Mouse (Mus musculus): ENCODE data around the gene Slc9a3. TPM values are rescaled to one million over a fixed set of nuclear protein-coding genes. Genes with fewer than 3 reads are reported as not detected.

The Slc9a3 gene
- polyA plus RNA-seq (2021; fragmentation: Nextera tagmentation), result 0.53 and 0.94 TPM in 2 replicates
- long read RNA-seq, experiment 1, partial matches to known transcripts, result 0 of 1 reads
- long read RNA-seq, experiment 1, other reads (novel, unspliced or antisense), result 0 of 1 reads
- long read RNA-seq, experiment 2, partial matches to known transcripts, result 1 of 2 reads
- long read RNA-seq, experiment 2, other reads (novel, unspliced or antisense), result 0 of 2 reads

GRCm38 (mm10) chr13:74121141-74121602, at the start of gene Slc9a3:
Slc9a3 (plus strand) TSS chr13:74121457.

GRCm38 (mm10) chr13:74208317-74208985, 87.2 kb downstream of the Slc9a3 start, which contains the start of gene Exoc3:
Exoc3 (minus strand) TSS chr13:74208732.

Other genes with a start within 250 kb of the Slc9a3 start
- gene Trip13, start 183.7 kb upstream of the Slc9a3 start, polyA plus RNA-seq (2021; fragmentation: Nextera tagmentation), result 0.34 and 0.82 TPM in 2 replicates
- gene Brd9, start 183.6 kb upstream of the Slc9a3 start, polyA plus RNA-seq (2021; fragmentation: Nextera tagmentation), result 37.9 and 51.5 TPM in 2 replicates
- not detected in 2 replicates for gene Zdhhc11, start 157.6 kb upstream of the Slc9a3 start, polyA plus RNA-seq (2021; fragmentation: Nextera tagmentation)
- 101 and 119 TPM in 2 replicates for gene Tppp, start 112.0 kb upstream of the Slc9a3 start, polyA plus RNA-seq (2021; fragmentation: Nextera tagmentation)
- gene Cep72, start 59.2 kb upstream of the Slc9a3 start, polyA plus RNA-seq (2021; fragmentation: Nextera tagmentation), result 0.44 and 0.56 TPM in 2 replicates
- gene Exoc3, start 87.3 kb downstream of the Slc9a3 start, polyA plus RNA-seq (2021; fragmentation: Nextera tagmentation), result 34.6 and 34.8 TPM in 2 replicates
- gene Ahrr, start 170.9 kb downstream of the Slc9a3 start, polyA plus RNA-seq (2021; fragmentation: Nextera tagmentation), result 0.13 and 0.61 TPM in 2 replicates
- 157 and 192 TPM in 2 replicates for gene Pdcd6, start 196.1 kb downstream of the Slc9a3 start, polyA plus RNA-seq (2021; fragmentation: Nextera tagmentation)
- 261 and 369 TPM in 2 replicates for gene Sdha, start 228.8 kb downstream of the Slc9a3 start, polyA plus RNA-seq (2021; fragmentation: Nextera tagmentation)
- gene Ccdc127, start 228.9 kb downstream of the Slc9a3 start, polyA plus RNA-seq (2021; fragmentation: Nextera tagmentation), result 66.5 and 68.2 TPM in 2 replicates
- gene Lrrc14b, start 242.5 kb downstream of the Slc9a3 start, polyA plus RNA-seq (2021; fragmentation: Nextera tagmentation), result not detected in 2 replicates

Measured in left cerebral cortex, adult 6 months (tissue).